Mouse (Mus musculus) liver, embryonic 12.5 days (tissue): ENCODE data around the gene 1700001P01Rik. TPM values are rescaled to one million over a fixed set of nuclear protein-coding genes. Genes with fewer than 3 reads are reported as not detected.

Experiments used
- ATAC-seq: fragments of 200-750 bp; cut with Nextera tagmentation; 2 replicates; pipeline ENCODE4 v1.8.0; 2017; ENCODE audit warnings: moderate number of reproducible peaks, mild to moderate bottlenecking, moderate library complexity
- H3K27ac ChIP-seq: fragments of 300-500 bp; sonication (generic); 2 replicates; pipeline ENCODE4 v1.5.1; 2016; ENCODE audit warnings: mild to moderate bottlenecking
- H3K27me3 ChIP-seq: fragments of 300-500 bp; sonication (generic); replicated peaks from 2 replicates; pipeline ENCODE4 v1.6.1; 2016; ENCODE audit warnings: mild to moderate bottlenecking, moderate library complexity
- H3K36me3 ChIP-seq: fragments of 300-500 bp; sonication (generic); 2 replicates; pipeline ENCODE4 v1.6.1; 2016; ENCODE audit warnings: mild to moderate bottlenecking, moderate library complexity
- H3K4me1 ChIP-seq: fragments of 300-500 bp; sonication (generic); 2 replicates; pipeline ENCODE4 v1.6.1; 2016
- H3K4me2 ChIP-seq: fragments of 300-500 bp; sonication (generic); 2 replicates; pipeline ENCODE4 v1.6.1; 2016; ENCODE audit warnings: mild to moderate bottlenecking, moderate library complexity
- H3K4me3 ChIP-seq: fragments of 300-500 bp; sonication (generic); 2 replicates; pipeline ENCODE4 v1.5.1; 2016; ENCODE audit warnings: mild to moderate bottlenecking, moderate library complexity
- H3K9ac ChIP-seq: fragments of 300-500 bp; sonication (generic); 2 replicates; pipeline ENCODE4 v1.6.1; 2016; ENCODE audit warnings: mild to moderate bottlenecking, moderate library complexity
- H3K9me3 ChIP-seq: fragments of 300-500 bp; sonication (generic); replicated peaks from 2 replicates; pipeline ENCODE4 v1.6.1; 2016; ENCODE audit warnings: mild to moderate bottlenecking, moderate library complexity
- WGBS: fragments of 180-500 bp; shearing (Covaris S2); methylation state at CpG from one replicate; pipeline ENCODE4 v1.1.7; 2016; ENCODE audit not compliant: insufficient replicate concordance; 5-methylcytosine and 5-hydroxymethylcytosine counted together
- polyA plus RNA-seq: library from polyadenylated mRNA; unstranded; fragments of >200 nt; fragmentation: Nextera tagmentation; extraction: Ambion mirVana; gene quantifications from 2 replicates; pipeline ENCODE4 v1.2.1, GENCODE M21; 2016

The 1700001P01Rik gene
- polyA plus RNA-seq, 1 experiment from 2014 or later, result not detected

- Histone ChIP-seq H3K4me2 (peak overlapping the region; percentile 41), H3K27me3 (no peaks in the 10 kb centered on the region), H3K36me3 (peaks cover 61% of the 10 kb centered on the region), H3K4me3 (no peak overlapping the region), H3K9ac (0 out of 2 replicates have a peak overlapping the region, but pooled peaks have one; percentile 33), H3K4me1 (peaks cover 94% of the 10 kb centered on the region), H3K27ac (peak overlapping the region; percentile 69), H3K9me3 (no peaks in the 10 kb centered on the region)
- ATAC-seq, result peak; percentile 58; the same call in 1 of the 2 replicates
- WGBS, result 6% methylated on average over 5 of the region's 5 CpGs
Observed at GRCm38 (mm10) chr11:97817379-97817778, 41.7 kb upstream of the 1700001P01Rik start.

GRCm38 (mm10) chr11:97816916-97817315 lies 41.2 kb upstream of the 1700001P01Rik start:
- ATAC-seq, result no peak
- Histone ChIP-seq H3K4me3 (no peak overlapping the region), H3K9ac (no peak overlapping the region), H3K27me3 (no peaks in the 10 kb centered on the region), H3K9me3 (no peaks in the 10 kb centered on the region), H3K4me2 (peak overlapping the region; percentile 41; the same call in 1 of the 2 replicates), H3K27ac (peak overlapping the region; percentile 69; the same call in 1 of the 2 replicates), H3K4me1 (peaks cover 97% of the 10 kb centered on the region), H3K36me3 (peaks cover 61% of the 10 kb centered on the region)
- 55% methylated on average over 9 of the region's 9 CpGs for WGBS

- Histone ChIP-seq H3K9ac (no peak overlapping the region), H3K9me3 (no peaks in the 10 kb centered on the region), H3K27me3 (no peaks in the 10 kb centered on the region), H3K36me3 (peaks cover 58% of the 10 kb centered on the region), H3K4me1 (peaks cover 97% of the 10 kb centered on the region), H3K4me2 (no peak overlapping the region), H3K4me3 (no peak overlapping the region), H3K27ac (no peak overlapping the region)
- ATAC-seq, result no peak
- WGBS, result 78% methylated on average over 5 of the region's 5 CpGs
Observed at GRCm38 (mm10) chr11:97816176-97816575, 40.5 kb upstream of the 1700001P01Rik start.

- no peaks in the 10 kb centered on the region for H3K9me3 ChIP-seq
- ATAC-seq, result no peak
- 0 out of 2 replicates have a peak overlapping the region, but pooled peaks have one; percentile 32 for H3K27ac ChIP-seq
- no peaks in the 10 kb centered on the region for H3K27me3 ChIP-seq
- H3K9ac ChIP-seq, result no peak overlapping the region
- H3K4me1 ChIP-seq, result peaks cover 97% of the 10 kb centered on the region
- 69% methylated on average over 11 of the region's 11 CpGs for WGBS
- H3K4me2 ChIP-seq, result no peak overlapping the region
- no peak overlapping the region for H3K4me3 ChIP-seq
- H3K36me3 ChIP-seq, result peaks cover 59% of the 10 kb centered on the region
Observed at GRCm38 (mm10) chr11:97815736-97816135, 40.0 kb upstream of the 1700001P01Rik start.

- no peaks in the 10 kb centered on the region for H3K9me3 ChIP-seq
- ATAC-seq, result no peak
- H3K9ac ChIP-seq, result no peak overlapping the region
- no peaks in the 10 kb centered on the region for H3K27me3 ChIP-seq
- WGBS, result 75% methylated on average over 17 of the region's 17 CpGs
- H3K4me3 ChIP-seq, result no peak overlapping the region
- H3K4me2 ChIP-seq, result no peak overlapping the region
- H3K27ac ChIP-seq, result no peak overlapping the region
- H3K4me1 ChIP-seq, result peaks cover 97% of the 10 kb centered on the region
- peaks cover 62% of the 10 kb centered on the region for H3K36me3 ChIP-seq
Observed at GRCm38 (mm10) chr11:97813746-97814515, 38.2 kb upstream of the 1700001P01Rik start.

GRCm38 (mm10) chr11:97813085-97813484 lies 37.4 kb upstream of the 1700001P01Rik start:
- H3K4me3 ChIP-seq, result no peak overlapping the region
- no peak for ATAC-seq
- H3K4me2 ChIP-seq, result no peak overlapping the region
- no peak overlapping the region for H3K27ac ChIP-seq
- no peak overlapping the region for H3K9ac ChIP-seq
- H3K27me3 ChIP-seq, result no peaks in the 10 kb centered on the region
- 66% methylated on average over 7 of the region's 7 CpGs for WGBS
- H3K9me3 ChIP-seq, result no peaks in the 10 kb centered on the region
- H3K36me3 ChIP-seq, result peaks cover 63% of the 10 kb centered on the region
- H3K4me1 ChIP-seq, result peaks cover 97% of the 10 kb centered on the region

- no peak for ATAC-seq
- peaks cover 97% of the 10 kb centered on the region for H3K4me1 ChIP-seq
- H3K9ac ChIP-seq, result no peak overlapping the region
- 53% methylated on average over 3 of the region's 3 CpGs for WGBS
- no peak overlapping the region for H3K4me3 ChIP-seq
- no peak overlapping the region; the same call in 1 of the 2 replicates for H3K4me2 ChIP-seq
- H3K27me3 ChIP-seq, result no peaks in the 10 kb centered on the region
- H3K36me3 ChIP-seq, result peaks cover 59% of the 10 kb centered on the region
- H3K9me3 ChIP-seq, result no peaks in the 10 kb centered on the region
- H3K27ac ChIP-seq, result 0 out of 2 replicates have a peak overlapping the region, but pooled peaks have one; percentile 13
Observed at GRCm38 (mm10) chr11:97812491-97812921, 36.8 kb upstream of the 1700001P01Rik start.

GRCm38 (mm10) chr11:97811569-97812362 lies 36.0 kb upstream of the 1700001P01Rik start:
- Histone ChIP-seq H3K9me3 (no peaks in the 10 kb centered on the region), H3K4me3 (no peak overlapping the region), H3K27me3 (no peaks in the 10 kb centered on the region), H3K4me2 (no peak overlapping the region; the same call in 1 of the 2 replicates), H3K36me3 (peaks cover 60% of the 10 kb centered on the region), H3K4me1 (peaks cover 95% of the 10 kb centered on the region), H3K9ac (no peak overlapping the region), H3K27ac (0 out of 2 replicates have a peak overlapping the region, but pooled peaks have one; percentile 13)
- ATAC-seq, result no peak; the same call in 1 of the 2 replicates
- WGBS, result 61% methylated on average over 12 of the region's 13 CpGs

- Histone ChIP-seq H3K27ac (no peak overlapping the region), H3K4me2 (no peak overlapping the region), H3K36me3 (peaks cover 54% of the 10 kb centered on the region)
Observed at GRCm38 (mm10) chr11:97810970-97811369, 35.3 kb upstream of the 1700001P01Rik start.

GRCm38 (mm10) chr11:97810356-97810755 lies 34.6 kb upstream of the 1700001P01Rik start:
- Histone ChIP-seq H3K9me3 (no peaks in the 10 kb centered on the region), H3K4me2 (no peak overlapping the region), H3K4me3 (no peak overlapping the region), H3K36me3 (peaks cover 48% of the 10 kb centered on the region), H3K27me3 (no peaks in the 10 kb centered on the region), H3K4me1 (peaks cover 95% of the 10 kb centered on the region), H3K27ac (no peak overlapping the region), H3K9ac (no peak overlapping the region)
- no peak for ATAC-seq
- WGBS, result 44% methylated on average over 7 of the region's 7 CpGs

More at GRCm38 (mm10) chr11:97810970-97811369, 35.3 kb upstream of the 1700001P01Rik start:
- Histone ChIP-seq H3K4me3 (no peak overlapping the region), H3K9ac (no peak overlapping the region), H3K27me3 (no peaks in the 10 kb centered on the region), H3K4me1 (peaks cover 95% of the 10 kb centered on the region), H3K9me3 (no peaks in the 10 kb centered on the region)
- no peak for ATAC-seq
- WGBS, result 62% methylated on average over 3 of the region's 3 CpGs

GRCm38 (mm10) chr11:97809235-97810121 lies 33.8 kb upstream of the 1700001P01Rik start:
- WGBS, result 63% methylated on average over 7 of the region's 7 CpGs
- no peak for ATAC-seq
- no peaks in the 10 kb centered on the region for H3K9me3 ChIP-seq
- H3K27ac ChIP-seq, result peak overlapping the region; percentile 8; the same call in 1 of the 2 replicates
- peaks cover 42% of the 10 kb centered on the region for H3K36me3 ChIP-seq
- no peak overlapping the region for H3K4me2 ChIP-seq
- no peaks in the 10 kb centered on the region for H3K27me3 ChIP-seq
- no peak overlapping the region for H3K4me3 ChIP-seq
- peaks cover 98% of the 10 kb centered on the region for H3K4me1 ChIP-seq
- no peak overlapping the region for H3K9ac ChIP-seq
